In the genomic region with DNA sequence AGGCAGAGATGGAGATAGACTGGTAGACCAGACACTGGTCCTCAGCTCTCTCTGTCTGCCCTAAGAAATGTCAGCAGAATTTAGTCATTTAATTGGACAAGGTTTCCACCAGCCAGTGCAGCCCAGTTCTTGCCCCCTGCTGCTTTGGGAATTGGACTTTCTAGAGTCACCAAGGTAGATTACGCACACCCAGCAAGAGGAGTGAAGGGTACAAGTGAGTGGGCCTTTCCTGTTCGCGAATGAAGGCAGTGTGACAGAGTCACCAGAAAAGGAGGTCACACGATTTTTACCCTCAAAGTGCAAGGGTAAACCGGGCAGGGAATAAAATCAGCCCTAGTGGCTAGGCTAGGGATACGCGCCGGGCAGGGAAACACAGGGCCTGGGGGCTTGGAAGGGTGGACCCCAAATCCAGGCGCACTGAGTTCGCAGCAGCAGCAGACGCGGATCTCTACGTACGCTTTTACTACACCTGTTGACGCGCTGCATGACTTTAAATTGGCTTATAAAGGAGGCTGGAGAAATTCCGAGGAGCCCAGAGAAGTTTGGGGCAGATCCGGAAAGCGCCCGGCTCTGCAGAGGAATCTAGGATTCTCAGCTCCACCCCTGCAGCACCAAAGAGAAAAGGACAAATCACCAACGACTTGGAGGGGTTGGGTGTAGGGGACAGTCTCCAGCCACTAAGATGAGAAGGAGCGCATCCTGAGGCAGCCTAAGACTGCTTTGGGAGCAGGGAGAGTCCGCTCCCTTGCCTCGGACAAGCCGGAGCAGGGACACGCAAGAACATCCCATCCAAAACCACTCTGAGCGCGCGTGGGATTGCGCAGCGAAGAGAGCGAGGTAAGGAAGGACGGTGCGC, we compare ENCODE assay signal across 8 mouse cellular contexts. TPM values are rescaled to one million over a fixed set of nuclear protein-coding genes. Genes with fewer than 3 reads are reported as not detected.
DNase-seq lines count a peak whose midpoint lies in the region; ATAC-seq lines count a peak whose summit lies in the region.

A gene (plus strand): TSS at position 639 of the 856 bp plus-strand sequence.

- ATAC-seq in frontal cortex, adult (ENCODE audit: low TSS enrichment): peak; percentile 31
- no peak for ATAC-seq in inflammation-experienced regulatory T-cells, adult 6 months

- DNase-seq in frontal cortex, adult 2 months (ENCODE audit: extremely low spot score in 1 of 2, low spot score in 1 of 2): no peak
- DNase-seq in R1 (ENCODE audit: low read depth, low spot score): peak; percentile 50
- DNase-seq in gastrocnemius, postnatal 25 days: peak; percentile 17
- DNase-seq in kidney, postnatal 10 days: peak; percentile 51
- DNase-seq in neural tube, embryonic 10.5 days (ENCODE audit: extremely low spot score, low spot score): peak; percentile 45
- DNase-seq in thymus, postnatal 10 days (ENCODE audit: low spot score in 2 of 2): no peak

RNA-seq across cellular contexts. Expression of the gene that starts here (rescaled TPM):
- 0.23 and 0.28 TPM in 2 replicates for polyA plus RNA-seq in frontal cortex, adult 2 months (2012; rRNA removed)
- 1 to 10 TPM in 1 of 2 experiments, under 1 TPM in 1; 0.72 to 1.1 TPM for total RNA-seq in gastrocnemius, postnatal 25 days (2021)
- not detected for polyA plus RNA-seq in inflammation-experienced regulatory T-cells, adult 6 months (2017; shearing (Covaris generic))

Comparison
In these comparisons a context has a peak if more than half of its experiments do, and no peak if none do; other contexts are left out.
1. DNase-seq: peak in R1 (single experiment), gastrocnemius, postnatal 25 days (single experiment), kidney, postnatal 10 days (single experiment) and neural tube, embryonic 10.5 days (single experiment); none in frontal cortex, adult 2 months (0 of 2) and thymus, postnatal 10 days (0 of 2).